Mouse (Mus musculus): ENCODE data around the gene Arid1b. TPM values are rescaled to one million over a fixed set of nuclear protein-coding genes. Genes with fewer than 3 reads are reported as not detected.

Gene Arid1b
- total RNA-seq, 2 experiments from 2014 or later: 77.5 to 90.0 TPM

DNA sequence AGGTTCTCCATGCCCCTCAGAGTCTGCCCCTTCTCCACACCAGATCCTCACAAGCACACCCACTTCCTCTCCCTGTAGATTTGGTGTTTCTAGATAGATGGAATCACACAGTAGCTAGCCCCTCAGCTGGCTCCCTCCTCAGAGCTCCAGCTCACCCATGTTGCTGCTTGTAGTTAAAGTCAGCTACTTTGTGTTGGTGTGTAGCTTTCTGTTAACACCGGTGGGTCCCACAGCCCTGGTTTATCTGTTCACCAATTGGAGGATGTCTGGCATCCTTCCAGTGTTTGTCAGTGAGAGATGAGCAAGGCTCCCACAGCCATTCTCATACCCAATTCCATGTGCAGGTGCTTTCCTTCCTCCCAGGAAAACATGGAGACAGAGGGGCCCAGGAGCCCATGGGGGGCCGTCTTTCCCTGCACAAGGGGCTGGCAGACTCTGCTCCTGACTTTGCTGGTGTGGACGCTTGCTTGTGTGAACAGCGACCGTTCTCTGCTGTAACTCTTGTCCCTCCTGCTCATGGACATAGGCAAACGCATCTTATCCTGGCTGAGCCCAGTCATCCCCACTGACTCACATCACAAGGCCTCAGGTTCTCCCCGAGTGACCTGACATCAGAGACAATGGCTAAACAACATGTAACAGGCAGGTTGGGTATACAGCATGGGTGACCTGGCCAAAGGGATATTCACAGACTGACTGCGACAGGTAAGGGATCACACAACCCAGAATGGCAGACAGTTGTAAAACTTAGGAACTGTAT lies 200.2 kb downstream of the Arid1b start:
- intact Hi-C loops (cut with DNase I): no loop called here
- peak in 1 of 2 experiments; percentile 2 for DNase-seq (ENCODE audit: low spot score in 2 of 2)

DNA sequence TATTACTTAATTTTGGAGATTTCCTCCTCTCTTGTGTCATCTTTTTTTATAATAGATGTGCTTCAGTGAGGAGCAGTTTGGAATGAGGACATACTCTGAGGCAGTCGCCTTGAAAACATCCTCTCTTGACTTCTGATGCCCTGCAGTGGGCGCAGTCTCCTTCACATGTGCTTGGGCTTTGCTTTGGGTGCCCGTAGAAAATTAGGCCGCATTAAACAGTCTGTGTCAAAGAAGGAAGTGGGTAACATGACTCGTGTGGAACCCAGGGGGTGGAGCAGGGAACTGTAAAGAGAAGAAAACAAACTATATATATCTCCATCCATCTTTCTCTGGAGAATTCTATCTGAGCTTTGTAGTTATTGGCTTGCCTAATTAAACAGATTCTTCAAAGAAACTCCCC lies 201.3 kb downstream of the Arid1b start:
- peak in 1 of 2 experiments; percentile 2 for DNase-seq (ENCODE audit: low spot score in 2 of 2)
- intact Hi-C loops (cut with DNase I): no loop called here

DNA sequence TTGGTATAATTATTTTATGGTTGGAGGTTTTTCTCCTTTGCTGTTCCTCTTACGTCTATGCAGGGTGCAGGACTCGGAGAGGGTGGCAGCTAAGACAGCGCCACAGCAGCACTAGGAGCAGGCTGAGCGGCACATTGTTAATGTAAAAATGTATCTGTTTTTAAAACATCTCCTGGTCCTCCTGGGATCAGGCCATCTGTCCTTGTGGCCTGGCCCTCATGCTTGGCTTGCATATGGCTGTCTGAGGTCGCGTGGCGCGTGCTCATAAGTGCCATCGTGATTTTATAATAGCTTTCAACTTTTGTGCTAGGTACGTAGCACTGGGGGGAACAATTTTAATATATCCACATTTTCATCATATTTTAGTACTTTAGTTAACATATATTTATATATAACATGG lies 201.9 kb downstream of the Arid1b start:
- peak in 1 of 2 experiments; percentile 2 for DNase-seq (ENCODE audit: low spot score in 2 of 2)
- intact Hi-C loops (cut with DNase I): no loop called here

DNA sequence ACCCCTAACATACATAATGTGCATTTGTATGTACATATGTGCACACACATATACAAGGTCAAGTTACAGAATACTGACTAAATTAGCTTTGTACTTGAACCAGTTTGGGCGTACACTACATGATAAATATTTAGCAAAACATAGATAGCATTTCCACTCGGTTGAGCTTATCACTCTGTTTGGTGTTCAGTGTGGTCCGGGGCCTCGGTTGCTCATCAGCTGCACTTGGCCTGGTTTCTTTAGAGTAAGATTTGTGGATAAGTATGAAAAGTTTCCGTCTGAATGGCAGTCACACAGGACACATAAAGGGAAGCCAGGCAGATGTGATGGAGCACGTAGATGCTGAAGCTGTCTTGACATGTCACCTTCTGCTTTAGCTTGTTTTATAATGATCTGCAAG lies 202.4 kb downstream of the Arid1b start:
- intact Hi-C loops (cut with DNase I): no loop called here
- no peak for DNase-seq (ENCODE audit: low spot score in 2 of 2)

DNA sequence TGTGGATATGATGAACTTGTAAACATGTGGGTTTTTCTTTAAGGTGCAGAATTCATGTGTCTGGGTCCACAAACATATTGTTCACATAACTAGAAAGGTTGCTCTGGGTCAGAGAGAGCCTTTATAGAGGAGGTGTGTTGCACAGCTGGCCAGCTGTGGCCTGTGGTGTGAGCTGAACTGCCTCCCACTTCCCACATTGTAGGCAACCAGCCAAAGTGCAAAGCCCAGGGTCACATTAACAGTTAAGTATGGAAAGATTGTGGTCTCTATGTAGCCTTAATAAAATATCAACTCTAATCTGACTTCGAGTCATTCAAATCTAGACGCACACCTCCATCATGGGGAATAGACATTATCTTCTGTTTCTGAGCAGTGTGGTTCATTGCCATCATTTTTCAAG lies 203.0 kb downstream of the Arid1b start:
- intact Hi-C loops (cut with DNase I): no loop called here
- DNase-seq (ENCODE audit: low spot score in 2 of 2): no peak

DNA sequence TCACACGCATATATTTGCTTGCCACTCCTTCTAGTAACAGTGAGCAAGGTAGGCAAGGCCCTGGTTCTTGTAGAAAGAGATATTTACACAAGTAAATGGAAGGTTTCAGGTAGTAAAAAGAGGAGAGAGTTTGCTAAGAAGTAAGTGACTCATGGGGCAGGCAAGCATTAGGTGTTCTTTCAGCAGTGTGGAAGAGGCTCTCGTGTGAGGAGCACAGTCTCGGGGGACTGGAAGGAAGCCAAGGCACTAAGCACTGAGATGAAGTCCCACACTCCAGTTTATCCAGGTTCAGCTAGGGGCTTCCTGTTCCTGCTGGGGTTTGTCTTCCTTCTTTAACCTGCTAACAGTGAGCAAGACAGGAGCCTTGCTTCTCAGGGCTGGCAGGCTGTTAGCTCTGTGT lies 203.6 kb downstream of the Arid1b start:
- peak in 1 of 2 experiments; percentile 1 for DNase-seq (ENCODE audit: low spot score in 2 of 2)
- intact Hi-C loops (cut with DNase I): no loop called here

DNA sequence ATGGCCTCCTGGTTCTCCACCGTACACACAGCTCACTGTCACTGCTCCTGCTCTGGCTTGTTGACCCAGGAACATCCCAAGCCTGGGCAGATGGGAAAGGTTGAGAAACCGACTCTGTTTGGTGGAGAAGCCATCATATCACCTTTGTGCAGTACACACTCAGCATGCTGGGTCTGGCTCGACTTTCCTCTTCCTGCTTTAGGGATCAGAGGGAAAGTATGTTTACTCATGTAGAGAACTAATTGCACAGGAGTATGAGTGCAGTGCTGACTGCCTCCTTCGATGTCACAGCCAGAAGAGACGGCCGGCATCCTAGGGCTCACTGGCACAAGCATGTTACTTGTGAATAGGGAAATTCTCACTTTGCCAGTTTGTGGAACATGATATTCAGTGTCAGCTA lies 204.1 kb downstream of the Arid1b start:
- no peak for DNase-seq (ENCODE audit: low spot score in 2 of 2)
- intact Hi-C loops (cut with DNase I): no loop called here

DNA sequence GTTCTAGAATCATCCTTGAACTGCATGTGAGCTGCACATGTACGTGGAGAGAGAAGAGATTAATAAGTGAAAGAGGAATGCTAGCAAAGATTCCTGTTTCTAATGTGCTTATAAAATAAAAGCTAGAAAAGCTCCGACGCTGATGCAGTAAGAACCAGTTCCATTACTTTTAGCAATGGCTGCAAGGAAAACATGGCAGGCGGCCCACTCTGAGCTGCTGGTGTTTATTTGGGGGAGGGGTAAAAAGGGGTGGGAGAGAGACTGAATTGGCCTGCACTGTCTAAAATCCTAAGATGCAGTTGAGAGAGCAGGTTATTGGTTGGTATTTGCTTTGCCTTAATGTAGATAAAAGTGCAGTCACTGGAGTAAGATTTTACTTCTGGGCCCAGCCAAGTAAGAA lies 204.7 kb downstream of the Arid1b start:
- DNase-seq (ENCODE audit: low spot score in 2 of 2): no peak
- intact Hi-C loops (cut with DNase I): no loop called here

DNA sequence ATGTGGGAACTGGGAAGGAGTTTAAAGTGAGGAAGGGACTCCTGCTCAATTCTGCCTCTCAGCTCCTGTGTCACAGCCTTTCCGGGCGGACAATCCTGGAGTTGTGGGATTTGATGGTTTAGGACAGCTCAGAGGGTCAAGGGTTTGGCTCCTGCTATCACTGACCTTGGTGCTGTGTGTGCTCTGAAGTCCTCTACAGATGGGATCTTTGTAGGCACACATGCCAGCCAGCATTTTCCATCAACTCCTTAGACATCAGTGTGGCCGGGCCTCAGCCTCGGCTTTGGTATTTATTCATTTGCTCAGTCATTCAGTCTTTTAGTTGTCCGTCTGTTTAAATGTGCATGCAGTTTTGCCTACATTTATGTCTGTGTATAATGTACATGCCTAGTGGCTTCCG lies 206.5 kb downstream of the Arid1b start:
- peak in 1 of 2 experiments; percentile 2 for DNase-seq (ENCODE audit: low spot score in 2 of 2)
- intact Hi-C loops (cut with DNase I): loop anchor here (5.0 kb wide), 1 partner anchor 203 kb away; no protein-coding TSS in a partner anchor

DNA sequence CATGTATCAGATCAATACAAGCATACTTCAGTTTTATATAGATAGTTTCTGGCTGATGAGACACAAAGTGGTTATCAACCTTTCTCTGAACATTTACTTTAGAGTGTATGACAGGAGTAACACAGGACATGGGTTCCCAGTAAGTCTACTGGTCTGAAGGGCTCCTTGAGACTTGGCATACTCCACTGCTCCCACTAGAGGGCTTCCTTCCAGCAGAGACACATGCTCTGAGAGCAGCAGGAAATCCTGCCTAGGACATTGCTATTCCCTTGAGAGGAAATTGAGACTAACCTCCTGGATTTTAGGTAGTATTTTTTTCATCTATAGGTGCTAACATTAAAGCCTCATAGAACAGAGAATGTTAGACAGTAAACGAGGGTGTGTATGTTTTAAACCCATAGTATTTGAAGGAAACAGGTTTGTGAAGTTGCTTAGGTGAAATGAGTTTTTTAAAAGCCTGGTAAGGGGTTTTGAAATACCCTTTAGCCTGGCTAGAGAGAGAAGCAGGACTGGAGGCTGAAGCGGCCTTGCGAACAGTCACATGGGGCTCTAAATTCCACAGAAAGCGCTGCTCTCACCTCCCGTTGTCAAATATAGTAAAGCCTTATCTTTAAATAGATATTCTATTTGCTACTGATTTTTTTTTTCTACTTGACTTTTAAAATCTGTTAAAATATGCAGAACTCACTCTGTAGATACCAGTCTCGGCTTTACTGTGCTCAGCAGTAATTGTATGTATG lies 207.9 kb downstream of the Arid1b start:
- intact Hi-C loops (cut with DNase I): loop anchor here (5.0 kb wide), 1 partner anchor 205 kb away; no protein-coding TSS in a partner anchor
- peak in 1 of 2 experiments; percentile 24 for DNase-seq (ENCODE audit: low spot score in 2 of 2)

DNA sequence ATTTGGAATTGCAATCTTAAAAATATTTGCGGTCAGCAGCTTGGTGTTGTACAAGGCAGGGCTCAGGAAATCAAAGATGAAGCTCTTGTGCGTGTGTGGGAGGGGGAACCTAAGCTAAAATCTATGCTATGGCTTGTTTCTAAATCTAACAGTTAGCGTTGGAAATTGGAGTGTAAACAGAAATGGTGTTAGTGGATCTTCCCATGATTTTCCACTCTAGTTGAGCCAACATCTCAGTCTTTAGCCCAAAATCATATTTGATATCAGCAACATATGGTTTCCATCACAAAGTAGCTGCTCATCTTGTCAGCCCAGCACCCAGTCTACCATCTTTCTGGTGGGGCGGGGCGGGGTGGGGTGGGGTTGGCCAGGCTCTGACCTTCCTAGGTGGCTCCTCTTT lies 208.6 kb downstream of the Arid1b start:
- intact Hi-C loops (cut with DNase I): loop anchor here (5.0 kb wide), 1 partner anchor 205 kb away; no protein-coding TSS in a partner anchor
- no peak for DNase-seq (ENCODE audit: low spot score in 2 of 2)

DNA sequence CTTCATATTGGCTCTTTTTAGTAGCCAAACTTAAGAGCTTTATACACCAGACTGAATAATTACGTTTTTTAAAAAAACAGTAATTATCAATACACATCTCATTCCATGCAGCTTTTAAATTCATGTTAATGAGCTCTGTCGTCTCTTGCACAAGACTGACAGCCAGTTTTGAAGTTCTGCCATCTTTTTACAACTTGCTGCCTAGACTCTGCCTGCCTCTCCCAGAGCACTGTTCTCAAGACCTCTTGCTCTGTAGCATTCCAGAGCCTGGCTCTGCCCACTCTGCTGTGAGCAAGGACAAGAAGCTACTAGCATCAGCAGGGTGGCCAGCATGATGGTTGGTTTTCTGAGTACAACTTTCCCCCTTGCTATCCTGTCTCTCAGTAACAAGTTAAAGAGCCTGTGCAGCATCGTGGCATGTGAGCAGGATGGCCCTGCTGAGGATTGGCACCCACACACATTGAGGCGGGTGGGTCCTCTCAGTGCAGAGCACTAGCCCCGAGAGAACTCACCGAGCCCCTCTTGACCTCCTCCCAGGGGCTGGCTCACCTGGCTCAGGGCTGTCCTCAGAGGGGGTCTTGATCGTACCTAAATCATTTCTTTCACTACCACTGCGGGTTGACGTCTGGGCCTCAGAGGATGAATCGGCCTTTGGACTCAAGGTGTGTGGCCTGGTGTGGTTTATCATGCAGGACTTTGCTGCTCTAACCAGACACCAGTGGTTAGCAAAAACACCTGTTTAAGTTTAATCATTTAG lies 209.4 kb downstream of the Arid1b start:
- DNase-seq (ENCODE audit: low spot score in 2 of 2): peak in 1 of 2 experiments; percentile 1
- intact Hi-C loops (cut with DNase I): loop anchor here (5.0 kb wide), 1 partner anchor 206 kb away; no protein-coding TSS in a partner anchor

DNA sequence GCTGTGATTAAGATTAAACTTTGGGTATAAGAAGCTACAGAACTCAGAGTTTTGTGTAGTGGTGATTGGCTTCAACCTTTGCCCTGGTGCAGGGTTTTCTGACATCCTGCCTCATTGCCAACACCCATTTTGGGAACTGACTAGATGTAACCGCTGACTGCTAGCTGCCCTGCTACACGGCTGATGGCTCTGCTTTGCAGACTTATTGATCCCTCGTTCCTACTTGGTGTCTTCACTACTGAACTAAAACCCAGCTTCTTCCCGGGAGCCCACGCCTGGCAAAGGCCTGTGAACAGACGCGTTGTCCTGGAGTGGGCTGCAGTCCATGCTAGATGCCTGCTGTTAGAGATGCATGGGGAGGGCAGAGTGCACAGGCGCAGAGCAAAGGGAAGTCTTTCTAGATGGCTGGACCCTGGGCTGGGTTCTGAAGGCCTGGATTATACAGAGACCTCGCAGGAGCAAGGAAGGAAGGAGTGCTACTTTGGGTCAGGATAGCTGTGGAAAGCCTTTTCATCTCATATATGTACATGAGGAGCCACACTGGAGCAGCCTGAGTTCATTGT lies 210.1 kb downstream of the Arid1b start:
- peak in 1 of 2 experiments; percentile 2 for DNase-seq (ENCODE audit: low spot score in 2 of 2)
- intact Hi-C loops (cut with DNase I): loop anchor here (5.0 kb wide), 1 partner anchor 207 kb away; no protein-coding TSS in a partner anchor

DNA sequence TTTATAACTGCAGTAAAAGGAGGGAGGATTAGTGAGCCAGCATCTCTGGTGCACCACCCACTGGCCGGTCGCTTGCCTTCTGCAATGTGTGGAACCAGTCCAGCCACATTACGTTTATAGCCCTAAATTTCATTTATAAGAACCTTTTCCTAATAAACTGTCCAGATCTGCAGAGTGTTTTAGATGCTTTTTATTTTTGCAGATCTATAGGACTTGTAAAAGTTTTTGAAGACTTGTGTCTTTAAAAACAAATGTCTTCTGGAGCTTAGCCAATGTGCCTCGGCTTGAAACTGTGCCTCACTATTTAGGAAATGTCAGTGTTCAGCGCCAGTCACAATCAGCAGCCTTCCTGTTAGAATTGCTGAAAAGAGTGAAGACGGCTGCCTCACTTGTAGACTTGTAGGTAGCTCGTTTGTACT lies 211.0 kb downstream of the Arid1b start:
- peak in 1 of 2 experiments; percentile 3 for DNase-seq (ENCODE audit: low spot score in 2 of 2)
- intact Hi-C loops (cut with DNase I): loop anchor here (5.0 kb wide), 1 partner anchor 192 kb away; no protein-coding TSS in a partner anchor

DNA sequence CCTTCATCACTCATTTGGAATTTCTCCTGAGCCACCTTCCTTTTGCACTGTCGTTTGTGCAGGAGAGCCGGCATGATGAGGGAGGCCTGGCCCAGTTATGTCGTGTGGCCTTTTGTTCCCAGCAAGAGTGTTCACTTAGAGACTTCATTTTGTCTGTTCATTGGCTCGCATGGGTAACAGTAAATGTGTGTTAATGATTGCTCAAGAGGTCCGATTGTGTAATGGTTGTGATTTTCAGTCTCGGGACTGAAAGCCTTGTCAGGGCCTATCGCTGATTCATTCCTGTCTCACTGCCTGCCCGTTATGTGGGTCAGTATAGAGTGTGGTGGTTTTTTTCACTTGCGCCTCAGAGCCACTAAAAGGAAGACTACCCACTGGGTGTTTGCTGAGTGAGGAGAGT lies 212.6 kb downstream of the Arid1b start:
- DNase-seq (ENCODE audit: low spot score in 2 of 2): peak in 1 of 2 experiments; percentile 2
- intact Hi-C loops (cut with DNase I): loop anchor here (5.0 kb wide), 1 partner anchor 191 kb away; no protein-coding TSS in a partner anchor

DNA sequence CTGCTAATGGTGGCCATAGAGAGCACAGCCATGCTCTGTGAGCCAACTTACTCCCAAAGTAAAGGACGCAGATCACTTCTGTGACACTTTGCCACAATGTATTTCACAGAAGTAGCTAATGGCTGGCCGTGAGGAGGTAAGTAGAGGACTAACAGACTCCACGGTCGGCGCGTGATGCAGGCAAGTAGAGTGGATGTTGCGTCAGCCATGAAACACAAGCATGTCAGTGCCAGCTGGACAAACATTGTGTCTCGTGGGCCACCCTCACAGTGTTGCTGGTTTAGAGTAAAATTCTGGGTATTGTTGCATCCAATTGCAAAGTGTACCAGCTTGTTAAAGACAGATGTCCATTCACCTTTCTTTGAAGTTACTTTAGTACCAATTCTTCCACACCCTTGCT lies 213.7 kb downstream of the Arid1b start:
- intact Hi-C loops (cut with DNase I): loop anchor here (5.0 kb wide), 1 partner anchor 189 kb away; no protein-coding TSS in a partner anchor
- peak in 1 of 2 experiments; percentile 3 for DNase-seq (ENCODE audit: low spot score in 2 of 2)

DNA sequence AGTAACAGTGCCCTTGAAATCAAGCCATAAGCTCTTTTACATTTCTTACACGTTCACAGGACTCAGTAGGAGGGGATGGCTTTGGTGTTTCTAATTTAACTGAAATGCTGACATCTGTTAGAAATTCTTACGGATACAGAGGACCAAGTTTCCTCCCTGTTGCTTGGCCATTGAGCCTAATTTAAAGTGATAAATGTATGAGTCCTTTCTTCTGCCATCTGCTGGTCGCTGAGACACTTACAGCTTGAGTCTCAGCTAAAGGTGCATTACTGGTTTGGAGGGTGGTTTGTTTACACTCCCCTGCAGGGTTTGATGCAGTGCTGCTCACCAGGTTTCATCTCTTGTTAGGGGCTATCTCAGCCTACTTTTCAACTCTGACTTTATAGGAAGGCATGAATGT lies 214.2 kb downstream of the Arid1b start:
- intact Hi-C loops (cut with DNase I): loop anchor here (5.0 kb wide), 1 partner anchor 189 kb away; no protein-coding TSS in a partner anchor

DNA sequence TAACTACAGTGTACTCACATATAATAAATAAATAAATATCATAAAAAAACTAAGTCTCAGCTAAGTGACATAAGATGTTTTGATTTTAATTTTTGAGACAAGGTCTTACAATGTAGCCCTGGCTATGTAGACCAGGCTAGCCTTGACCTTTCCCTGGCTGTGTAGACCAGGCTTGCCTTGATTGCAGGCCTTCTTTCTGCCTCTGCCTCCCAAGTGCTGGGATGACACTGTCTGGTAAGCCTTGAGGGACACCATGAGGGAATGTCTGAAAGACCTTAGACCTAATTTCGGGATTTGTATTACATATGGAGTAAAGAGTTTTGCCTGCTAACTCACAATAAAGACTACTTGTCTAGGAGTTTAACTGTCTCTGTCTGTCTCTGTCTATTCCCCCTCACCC lies 214.9 kb downstream of the Arid1b start:
- intact Hi-C loops (cut with DNase I): loop anchor here (5.0 kb wide), 1 partner anchor 188 kb away; no protein-coding TSS in a partner anchor
- DNase-seq (ENCODE audit: low spot score in 2 of 2): no peak

More for the DNA sequence above, 214.2 kb downstream of the Arid1b start:
- DNase-seq (ENCODE audit: low spot score in 2 of 2): peak in 1 of 2 experiments; percentile 5

DNA sequence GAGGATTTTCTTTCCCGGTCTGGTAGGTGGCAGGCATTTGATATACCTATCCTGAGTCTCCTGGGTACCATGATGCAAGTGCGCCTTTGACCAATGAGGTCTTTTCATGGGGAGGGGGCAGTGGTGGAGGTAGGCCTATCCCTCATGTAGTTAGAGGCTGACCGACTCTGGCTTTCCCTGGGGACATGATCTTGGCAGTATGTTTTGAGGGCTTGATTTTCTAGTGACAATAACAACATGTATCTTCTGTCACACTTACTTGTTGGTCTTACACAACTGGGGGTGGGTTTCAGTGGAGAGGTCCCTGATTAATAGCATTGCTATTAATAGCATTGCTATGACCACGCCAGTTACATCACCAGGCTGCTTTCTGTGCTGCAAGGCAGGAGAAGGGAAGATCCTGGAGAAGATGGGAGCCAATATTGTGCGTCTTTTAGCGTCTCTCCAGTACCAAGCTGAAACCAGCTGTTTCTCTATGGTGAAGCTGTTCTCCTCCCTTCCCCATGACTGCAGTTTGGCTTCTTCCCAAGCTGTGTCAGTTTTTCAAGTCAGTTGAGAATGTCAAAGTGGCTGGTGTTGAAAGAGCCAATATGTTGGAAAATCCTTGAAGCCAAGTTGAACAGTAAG lies 216.1 kb downstream of the Arid1b start:
- intact Hi-C loops (cut with DNase I): no loop called here
- DNase-seq (ENCODE audit: low spot score in 2 of 2): peak in 1 of 2 experiments; percentile 2
